Mouse (Mus musculus): ENCODE measurements around the gene Vmn2r54.
"Not testable (repeated sequence)": the region's sequence is repeated elsewhere in the genome, so short reads cannot be mapped to it uniquely, and the experiment has no call there.

Gene Vmn2r54

GRCm38 (mm10) chr7:12640219-12640618 is at the start of gene Vmn2r54:
TSS of gene Vmn2r54 (minus strand) at chr7:12640319.
- not testable (repeated sequence) for DNase-seq

DNA sequence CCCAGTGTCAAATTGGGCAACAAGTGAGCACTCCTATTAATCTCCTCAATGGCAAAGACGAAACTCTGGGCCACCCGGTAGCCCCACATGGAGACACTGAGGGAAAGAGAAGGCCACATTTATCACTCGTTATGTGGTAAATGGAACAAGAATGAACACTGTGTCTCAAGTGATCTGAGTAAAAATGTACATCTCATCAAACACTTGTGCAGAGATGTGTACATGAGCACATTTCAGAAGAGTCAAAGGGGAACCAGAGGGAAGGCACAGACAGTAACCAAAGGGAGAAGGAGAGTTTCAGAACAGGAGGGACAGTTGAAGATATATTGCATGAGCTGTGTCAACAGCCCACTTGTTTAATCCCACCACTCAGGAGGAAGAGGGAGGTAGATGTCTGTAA is 44.8 kb upstream of the Vmn2r54 start, which contains the start of gene Vmn2r55:
Vmn2r55 (minus strand) TSS at position 101 of the 400 bp plus-strand sequence.
- not testable (repeated sequence) for DNase-seq

DNA sequence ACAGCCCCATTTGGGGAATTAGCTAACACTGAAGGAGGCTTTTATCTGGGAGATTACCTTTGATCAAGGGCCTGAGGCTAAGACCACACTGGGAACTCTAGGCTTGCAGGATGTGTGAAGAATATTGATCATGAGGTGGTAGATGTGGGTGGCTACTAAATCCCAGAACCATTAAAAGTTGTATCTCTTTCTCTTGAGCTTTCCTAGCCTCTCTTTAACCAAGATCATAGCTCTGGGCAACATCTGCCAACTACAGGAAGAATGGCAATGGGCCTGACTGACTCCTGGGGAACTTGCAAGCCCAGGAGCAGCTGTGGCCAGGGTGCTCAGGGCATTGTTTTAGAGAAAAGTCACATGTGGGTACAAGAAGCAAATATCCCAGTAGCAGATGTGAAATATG is 31.4 kb downstream of the Vmn2r54 start, which contains the start of gene Vmn2r53:
Vmn2r53 (minus strand) TSS at position 101 of the 400 bp plus-strand sequence.
- no peak for DNase-seq
